Mouse (Mus musculus) embryonic fibroblast, embryonic 13.5 days (primary cell): ENCODE data around the gene Gm20696.

Source experiments
- CTCF ChIP-seq: IDR thresholded peaks from 2 replicates; pipeline ENCODE4 v1.5.1; 2011; ENCODE audit warnings: mild to moderate bottlenecking, control low read depth, low read length, moderate library complexity, borderline replicate concordance; ENCODE audit not compliant: insufficient read depth
- POLR2A ChIP-seq: IDR thresholded peaks from 2 replicates; pipeline ENCODE4 v1.6.1; 2011; ENCODE audit warnings: low read depth, mild to moderate bottlenecking, control low read depth, low read length, moderate library complexity

- TF ChIP-seq CTCF: no peak
- no peak for TF ChIP-seq POLR2A
Measured at GRCm38 (mm10) chr6:99322132-99322904, 344.3 kb downstream of the Gm20696 start.
